Mouse (Mus musculus): ENCODE measurements around the gene Ccr10.
"Not testable (repeated sequence)": the region's sequence is repeated elsewhere in the genome, so short reads cannot be mapped to it uniquely, and the experiment has no call there.

Gene Ccr10

GRCm38 (mm10) chr11:101149178-101150105 is 25.8 kb downstream of the Ccr10 start:
- no peak for DNase-seq

DNA sequence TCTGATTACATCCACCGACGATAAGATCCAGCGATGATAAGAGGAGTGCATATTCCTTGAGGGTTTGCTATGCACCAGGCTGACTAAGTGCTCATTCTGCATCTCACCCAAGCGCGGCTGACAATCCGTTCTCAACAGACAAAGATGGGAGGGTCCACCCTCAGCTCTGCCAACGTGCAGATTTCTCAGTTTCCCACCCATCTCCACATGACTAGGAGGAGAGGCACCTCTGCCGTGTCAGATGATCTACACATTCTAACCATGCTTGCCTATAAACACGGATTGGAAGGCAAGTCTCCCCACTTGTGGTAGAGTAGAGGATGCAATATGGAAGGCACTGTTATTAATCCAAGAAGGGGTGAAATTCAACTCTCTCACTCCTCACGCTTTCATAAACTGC is 26.5 kb downstream of the Ccr10 start:
- DNase-seq: no peak

DNA sequence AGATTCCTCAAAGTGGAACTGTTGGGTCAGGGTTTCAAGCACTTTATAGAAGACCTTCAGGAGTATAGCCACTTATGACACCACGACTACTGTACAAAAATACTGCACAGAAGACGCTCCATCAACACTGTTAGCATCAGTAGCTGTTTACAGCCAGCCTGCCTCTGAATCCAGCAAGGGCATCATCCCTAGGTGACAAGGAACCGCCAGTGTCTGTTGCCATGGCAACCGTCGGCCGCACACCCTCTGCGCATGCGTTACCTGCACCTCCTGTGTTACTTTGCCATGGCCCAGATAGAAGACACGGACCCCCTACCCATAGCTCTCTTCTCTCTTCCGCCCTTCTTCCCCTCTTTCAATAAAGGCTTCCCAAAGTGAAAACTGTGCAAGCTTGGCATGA is 28.9 kb downstream of the Ccr10 start:
- DNase-seq: no peak

GRCm38 (mm10) chr11:101143338-101144225 is 31.7 kb downstream of the Ccr10 start:
- DNase-seq: peak; percentile 63

- no peak for DNase-seq
These were observed 32.9 kb downstream of the Ccr10 start for GRCm38 (mm10) chr11:101142215-101142967.

- DNase-seq: no peak
These were observed 34.2 kb downstream of the Ccr10 start for GRCm38 (mm10) chr11:101141088-101141487.

DNA sequence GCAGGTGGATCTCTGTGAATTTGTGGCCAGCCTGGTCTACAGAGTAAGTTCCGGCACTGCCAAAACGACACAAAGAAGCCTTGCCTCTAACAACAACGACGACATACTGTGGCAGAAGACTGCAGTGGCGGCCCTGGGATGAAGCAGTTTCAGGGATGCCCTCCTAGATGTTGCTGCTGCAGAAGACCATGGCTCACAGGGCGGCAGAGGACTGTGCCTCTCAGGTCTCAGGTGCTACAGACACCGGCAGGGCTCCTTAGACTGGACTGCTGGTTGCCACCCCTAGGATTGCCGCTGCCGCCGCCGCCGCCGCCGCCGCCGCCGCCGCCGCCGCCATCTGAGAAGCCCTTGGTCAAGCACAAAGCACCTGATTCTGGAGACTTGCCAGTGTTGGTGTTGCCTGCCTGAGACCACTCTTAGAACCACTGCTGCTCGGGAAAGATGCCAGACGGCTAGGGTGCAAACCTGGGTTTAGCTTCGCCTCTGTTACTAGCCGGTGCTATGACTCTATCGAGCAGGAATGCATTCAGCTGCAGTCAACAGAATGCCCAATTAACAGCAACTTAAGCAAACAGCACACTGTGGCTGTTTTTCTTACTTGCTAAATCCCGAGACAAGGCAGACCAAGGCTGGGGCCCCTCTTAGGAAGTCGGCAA is 35.0 kb downstream of the Ccr10 start:
- no peak for DNase-seq

DNA sequence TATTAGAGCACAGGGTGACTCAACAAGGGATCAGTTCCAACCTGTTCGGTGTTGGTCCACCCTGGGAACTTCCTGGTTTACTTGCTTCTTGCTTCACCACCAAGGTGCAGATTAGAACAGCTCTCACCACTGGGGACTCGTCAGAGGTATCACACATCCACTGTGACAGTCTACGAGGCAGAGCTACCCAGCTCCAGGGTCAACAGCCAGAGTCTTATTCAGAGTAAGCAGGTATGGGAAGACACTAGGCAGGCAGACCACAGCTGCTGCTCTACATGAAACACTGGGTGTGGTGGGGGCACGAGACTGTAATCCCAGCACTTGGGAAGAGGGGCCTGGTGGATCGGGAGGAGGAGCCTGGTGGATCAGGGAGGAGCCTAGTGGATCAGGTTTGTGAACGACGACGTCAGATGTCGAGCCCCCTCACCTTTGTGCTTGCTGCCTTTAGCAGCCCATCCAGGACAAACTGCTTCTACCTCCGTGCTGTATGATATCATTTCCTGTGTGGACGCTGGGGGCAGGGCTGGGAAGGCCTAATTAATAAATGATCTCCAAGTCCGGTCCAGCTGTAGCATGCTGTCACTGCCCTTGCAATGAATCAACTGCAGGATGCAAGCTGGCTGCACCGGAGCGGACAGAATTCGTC is 36.6 kb downstream of the Ccr10 start:
- DNase-seq: no peak

DNA sequence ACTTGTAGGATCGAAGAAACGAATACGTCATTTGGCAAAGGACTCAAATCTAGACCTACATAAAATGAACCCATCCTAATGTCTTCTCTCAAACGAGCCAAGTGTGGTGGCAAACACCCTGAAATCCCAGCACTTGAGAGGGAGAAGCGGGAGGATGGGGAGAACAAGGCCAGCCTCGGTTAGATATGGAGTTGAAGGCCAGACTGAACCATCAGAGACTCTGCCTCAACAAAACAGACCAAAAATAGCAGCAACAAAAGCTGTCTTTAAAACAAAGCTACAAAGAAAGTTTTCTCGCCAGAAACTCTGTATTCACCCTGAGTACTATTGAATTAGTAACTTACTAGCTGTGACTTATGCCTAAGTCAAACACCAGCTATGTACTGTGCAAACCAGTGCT is 38.2 kb downstream of the Ccr10 start:
- no peak for DNase-seq

DNA sequence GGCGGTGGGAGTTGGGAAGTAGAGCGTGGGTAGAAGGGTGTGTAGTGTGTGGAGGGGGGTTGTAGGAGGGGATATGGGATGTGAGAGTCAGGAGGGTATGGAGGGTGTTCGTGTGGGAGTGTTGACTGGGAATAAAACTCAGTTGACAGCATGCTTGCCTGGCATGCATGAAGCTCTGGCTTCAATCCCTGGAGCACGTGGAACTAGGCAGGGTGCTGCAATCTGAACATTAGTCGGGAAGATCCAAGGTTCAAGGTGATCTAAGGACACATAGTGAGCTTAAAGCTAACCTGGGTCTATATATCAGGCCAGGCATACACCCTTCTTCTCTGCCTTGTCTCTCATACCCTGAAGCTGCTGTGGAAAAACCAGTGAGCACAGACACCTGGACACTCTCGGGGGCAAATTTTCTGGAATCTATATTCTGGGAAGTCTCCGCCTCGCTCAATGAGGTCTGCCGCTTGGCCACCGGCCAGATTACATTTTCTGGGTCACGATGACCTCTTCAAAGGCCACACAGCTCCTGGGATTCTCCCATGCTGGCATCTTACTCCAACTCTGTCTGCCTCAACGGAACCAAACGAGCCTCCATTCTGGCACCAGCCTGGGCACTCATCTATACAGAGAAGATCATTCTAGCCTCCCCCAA is 40.9 kb downstream of the Ccr10 start:
- no peak for DNase-seq

DNA sequence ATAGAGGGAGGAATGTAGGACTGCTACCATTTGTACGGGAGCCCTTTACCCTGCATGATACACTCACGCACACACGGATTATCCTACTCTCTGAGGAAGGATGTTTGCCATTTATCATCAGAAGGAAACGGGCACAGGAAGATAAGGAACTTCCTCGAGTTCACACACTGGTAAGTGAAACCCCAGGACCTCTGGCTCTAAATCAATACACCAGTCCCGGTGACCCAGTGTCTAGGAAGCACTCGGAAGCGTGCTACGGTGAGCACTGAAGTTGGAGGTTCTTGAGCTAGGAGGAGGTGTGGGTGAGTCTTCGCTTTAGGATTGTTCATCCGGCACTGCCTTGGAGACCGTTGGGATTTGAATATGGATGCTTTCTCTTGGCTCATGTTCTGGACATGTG is 42.2 kb downstream of the Ccr10 start:
- DNase-seq: no peak

DNA sequence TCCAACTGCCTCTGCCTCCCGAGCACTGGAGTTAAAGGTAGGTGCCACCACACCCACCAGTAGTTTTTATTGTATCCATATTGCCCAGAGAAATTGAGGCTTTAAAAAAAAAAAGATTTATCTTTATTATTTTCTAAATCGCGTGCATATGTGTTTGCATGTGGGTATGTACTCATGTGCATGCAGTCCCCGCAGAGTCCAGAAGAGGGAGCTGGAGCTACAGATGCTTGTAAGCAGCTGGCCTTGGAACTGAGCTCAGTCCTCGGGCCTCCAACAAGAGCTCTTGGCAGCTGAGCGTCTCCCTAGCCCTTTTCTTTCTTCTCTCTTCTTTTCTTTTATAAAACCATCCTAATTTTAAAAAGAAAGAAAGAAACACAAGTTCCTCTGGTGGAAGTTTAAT is 43.5 kb downstream of the Ccr10 start:
- peak; percentile 40 for DNase-seq

- no peak for DNase-seq
These were observed 44.1 kb downstream of the Ccr10 start for GRCm38 (mm10) chr11:101131187-101131586.

- DNase-seq: no peak
These were observed 45.0 kb downstream of the Ccr10 start for GRCm38 (mm10) chr11:101130056-101130756.

GRCm38 (mm10) chr11:101128996-101129577 is 46.2 kb downstream of the Ccr10 start:
- DNase-seq: no peak

GRCm38 (mm10) chr11:101127075-101127474 is 48.2 kb downstream of the Ccr10 start:
- DNase-seq: peak; percentile 27

- DNase-seq: not testable (repeated sequence)
These were observed 50.2 kb downstream of the Ccr10 start for GRCm38 (mm10) chr11:101125008-101125407.

GRCm38 (mm10) chr11:101124494-101124893 is 50.7 kb downstream of the Ccr10 start:
- not testable (repeated sequence) for DNase-seq
